ENCODE assay signal across 8 mouse cellular contexts in genomic region chr2:181693339-181694280, GRCm38 (mm10). TPM values are rescaled to one million over a fixed set of nuclear protein-coding genes. Genes with fewer than 3 reads are reported as not detected.
DNase-seq lines count a peak whose midpoint lies in the region; ATAC-seq lines count a peak whose summit lies in the region.

Gene Rgs19 (minus strand): TSS chr2:181693977.

- H3K9ac ChIP-seq in hindbrain, embryonic 11.5 days (ENCODE audit: low read depth, low read length): peak within 1 kb of the TSS; percentile 57

- peak within 1 kb of the TSS; percentile 90 for H3K4me2 ChIP-seq in hindbrain, embryonic 11.5 days (replicated peaks; ENCODE audit: low read depth, low read length)

- no peaks in the 10 kb centered on the region for H3K27me3 ChIP-seq in hindbrain, embryonic 11.5 days (ENCODE audit: control insufficient read depth, insufficient read depth, low read length)

- peak; percentile 78 for DNase-seq in MEL-GATA-1-ER (ENCODE audit: extremely low read depth, low read depth)
- DNase-seq in cerebellum, adult 9-11 months: peak; percentile 78
- peak; percentile 66 to 81 for DNase-seq in frontal cortex, postnatal 10 days (ENCODE audit: low spot score in 2 of 2)
- DNase-seq in hindbrain, embryonic 11.5 days (ENCODE audit: low spot score): peak; percentile 82
- peak; percentile 63 to 71 for DNase-seq in layer of hippocampus, postnatal 25 days (ENCODE audit: extremely low spot score in 1 of 2, low spot score in 1 of 2)
- DNase-seq in lung, postnatal 25 days (ENCODE audit: low spot score): peak; percentile 87
- DNase-seq in retina, embryonic 14.5 days (ENCODE audit: low spot score): peak; percentile 77
- DNase-seq in thymus, postnatal 4 days: peak; percentile 91

- no peaks in the 10 kb centered on the region for H3K36me3 ChIP-seq in hindbrain, embryonic 11.5 days (ENCODE audit: control insufficient read depth, insufficient read depth, low read length)

- under 1% methylated on average over 56 of the region's 75 CpGs for WGBS in hindbrain, embryonic 11.5 days

- H3K27ac ChIP-seq in hindbrain, embryonic 11.5 days (ENCODE audit: low read depth, low read length): peak within 1 kb of the TSS; percentile 56

- H3K9me3 ChIP-seq in hindbrain, embryonic 11.5 days (ENCODE audit: control insufficient read depth, low read length): no peaks in the 10 kb centered on the region

- peak; percentile 83 for ATAC-seq in hindbrain, embryonic 11.5 days (ENCODE audit: low FRiP score)

- H3K4me1 ChIP-seq in hindbrain, embryonic 11.5 days (replicated peaks; ENCODE audit: control insufficient read depth, insufficient read depth, low read length): no peaks in the 10 kb centered on the region

- peak within 1 kb of the TSS; percentile 61 for H3K4me3 ChIP-seq in hindbrain, embryonic 11.5 days (ENCODE audit: low read depth, low read length)

RNA-seq across cellular contexts. Expression of gene Rgs19, which starts in this region (rescaled TPM):
- polyA plus RNA-seq in hindbrain, embryonic 11.5 days (2014; fragmentation: Nextera tagmentation; extraction: Ambion mirVana): 62.2 and 63.7 TPM in 2 replicates
- total RNA-seq in layer of hippocampus, postnatal 25 days (2021): 10 to 100 TPM; 32.2 to 39.5 TPM

Comparison
In these comparisons a context has a peak if more than half of its experiments do, and no peak if none do; other contexts are left out.
1. Peak in every context shown above with its lines: DNase-seq, ATAC-seq, H3K4me3 ChIP-seq and H3K27ac ChIP-seq.